Mouse (Mus musculus) myocyte (in vitro differentiated cells): ENCODE measurements at regions not wholly inside any gene's neighbourhood (a gene's known extent, or its start where the extent isn't known, plus 50 kb on each side); places are given as distances from the start of the nearest gene placed in this dataset.

Source experiments
- H3K27me3 ChIP-seq: one replicate; pipeline ENCODE4 v1.6.1; 2011; ENCODE audit not compliant: control insufficient read depth, insufficient read depth, insufficient read length
- H3K36me3 ChIP-seq: one replicate; pipeline ENCODE4 v1.6.1; 2011; ENCODE audit not compliant: control insufficient read depth, insufficient read depth
- H3K4me2 ChIP-seq: one replicate; pipeline ENCODE4 v1.6.1; 2011; ENCODE audit warnings: low read depth, control low read depth
- H3K4me3 ChIP-seq: one replicate; pipeline ENCODE4 v1.5.1; 2011; ENCODE audit warnings: mild to moderate bottlenecking, control low read depth, moderate library complexity
- H3K79me2 ChIP-seq: one replicate; pipeline ENCODE4 v1.6.1; 2011; ENCODE audit not compliant: control insufficient read depth, insufficient read depth
- H3ac ChIP-seq: one replicate; pipeline ENCODE4 v1.6.1; 2011; ENCODE audit not compliant: control insufficient read depth, insufficient read length
- CEBPB ChIP-seq: IDR thresholded peaks from 2 replicates; pipeline ENCODE4 v1.6.1; 2011; ENCODE audit warnings: mild to moderate bottlenecking, moderate library complexity; ENCODE audit not compliant: poor library complexity, insufficient read depth, severe bottlenecking
- E2F4 ChIP-seq: IDR thresholded peaks from one replicate; pipeline ENCODE4 v1.6.1; 2011; ENCODE audit warnings: mild to moderate bottlenecking, control low read depth, moderate library complexity; ENCODE audit not compliant: insufficient read depth
- MAX ChIP-seq: IDR thresholded peaks from one replicate; pipeline ENCODE4 v1.6.1; 2011; ENCODE audit warnings: low read depth, mild to moderate bottlenecking, control low read depth
- MYOD1 ChIP-seq, 3 experiments: IDR thresholded peaks; one replicate each; pipeline ENCODE4 v1.6.1; 2011; ENCODE audit warnings: control low read depth in 2 of 3, low read depth in 2 of 3, mild to moderate bottlenecking in 2 of 3, moderate library complexity in 1 of 3; ENCODE audit not compliant: insufficient read length in 2 of 3, control insufficient read depth in 1 of 3
- MYOG ChIP-seq, 3 experiments: IDR thresholded peaks; one replicate each; pipeline ENCODE4 v1.6.1; 2011; ENCODE audit warnings: control low read depth in 2 of 3, low read depth in 2 of 3, mild to moderate bottlenecking in 2 of 3; ENCODE audit not compliant: insufficient read length in 2 of 3, control insufficient read depth in 1 of 3, insufficient read depth in 1 of 3
- POLR2A ChIP-seq: IDR thresholded peaks from one replicate; pipeline ENCODE4 v1.6.1; 2011; ENCODE audit warnings: low read depth, mild to moderate bottlenecking, control low read depth, moderate library complexity; ENCODE audit not compliant: insufficient read length
- POLR2AphosphoS2 ChIP-seq: IDR thresholded peaks from one replicate; pipeline ENCODE4 v1.6.1; 2011; ENCODE audit warnings: low read depth, control low read depth; ENCODE audit not compliant: insufficient read length
- REST ChIP-seq: IDR thresholded peaks from one replicate; pipeline ENCODE4 v1.6.1; 2011; ENCODE audit warnings: mild to moderate bottlenecking, control low read depth, moderate library complexity; ENCODE audit not compliant: insufficient read depth, insufficient read length
- SRF ChIP-seq: IDR thresholded peaks from one replicate; pipeline ENCODE4 v1.6.1; 2011; ENCODE audit warnings: low read depth; ENCODE audit not compliant: control insufficient read depth, insufficient read length
- TCF12 ChIP-seq: IDR thresholded peaks from one replicate; pipeline ENCODE4 v1.6.1; 2011; ENCODE audit warnings: mild to moderate bottlenecking, control low read depth; ENCODE audit not compliant: poor library complexity, insufficient read depth, severe bottlenecking
- TCF3 ChIP-seq: IDR thresholded peaks from one replicate; pipeline ENCODE4 v1.6.1; 2011; ENCODE audit warnings: low read depth, control low read depth; ENCODE audit not compliant: insufficient read length
- USF1 ChIP-seq: IDR thresholded peaks from one replicate; pipeline ENCODE4 v1.6.1; 2011; ENCODE audit warnings: low read depth, mild to moderate bottlenecking, control low read depth, moderate library complexity

GRCm38 (mm10) chr3:63613652-63614051, 130.0 kb upstream of the Gm34302 start:
- Histone ChIP-seq H3ac (no peak overlapping the region), H3K27me3 (no peaks in the 10 kb centered on the region), H3K79me2 (no peaks in the 10 kb centered on the region), H3K4me2 (no peak overlapping the region), H3K4me3 (no peak overlapping the region), H3K36me3 (no peaks in the 10 kb centered on the region)
- TF ChIP-seq USF1 (no peak), CEBPB (no peak), REST (no peak)

DNA sequence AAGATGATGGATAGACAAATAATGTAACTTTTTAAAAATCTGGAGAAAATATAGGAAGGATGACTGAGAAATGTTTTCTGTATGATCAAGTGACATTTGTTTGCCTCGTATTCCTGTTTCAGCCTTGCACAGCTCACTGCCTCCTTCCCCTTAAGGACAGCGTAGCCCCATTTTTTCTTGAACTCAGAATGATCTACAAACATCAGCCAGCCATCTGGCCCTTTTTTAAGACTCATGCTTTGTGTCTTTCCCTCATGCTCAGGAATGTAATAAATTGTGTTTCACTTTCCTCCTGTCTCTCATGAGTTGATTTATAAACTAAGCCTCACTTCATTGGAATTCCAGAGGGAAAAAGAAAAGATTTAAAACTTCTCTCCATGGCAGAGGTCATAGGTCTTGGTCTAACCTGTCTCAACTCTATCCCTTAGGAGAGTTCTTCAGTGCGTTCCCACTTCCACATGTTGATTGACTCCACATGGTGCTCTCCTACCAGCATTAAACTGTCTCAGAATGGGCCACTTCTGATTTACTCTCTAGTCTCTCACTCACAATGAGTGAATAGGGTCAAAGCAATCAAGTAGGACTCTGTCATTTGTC, 129.2 kb upstream of the Gm34302 start:
- TF ChIP-seq POLR2A, result no peak
- TF ChIP-seq SRF, result no peak
- TF ChIP-seq E2F4, result no peak
- TF ChIP-seq REST, result no peak
- TF ChIP-seq POLR2AphosphoS2, result no peak
- TF ChIP-seq MYOG (IDR thresholded peaks at IDR 0.05; ENCODE audit: control insufficient read depth in 1 of 3, insufficient read depth in 1 of 3, insufficient read length in 2 of 3, low read depth in 2 of 3), result no peak
- TF ChIP-seq TCF3, result no peak
- TF ChIP-seq MYOD1 (IDR thresholded peaks at IDR 0.05; ENCODE audit: control insufficient read depth in 1 of 3, insufficient read length in 2 of 3, low read depth in 2 of 3), result no peak
- no peak for TF ChIP-seq CEBPB
- TF ChIP-seq TCF12, result no peak
- no peak for TF ChIP-seq USF1
- TF ChIP-seq MAX, result no peak
- Histone ChIP-seq H3K79me2 (no peaks in the 10 kb centered on the region), H3ac (no peak overlapping the region), H3K36me3 (no peaks in the 10 kb centered on the region), H3K4me2 (no peak overlapping the region), H3K4me3 (no peak overlapping the region), H3K27me3 (no peaks in the 10 kb centered on the region)

- H3K36me3 ChIP-seq, result no peaks in the 10 kb centered on the region
- TF ChIP-seq TCF3 (no peak), POLR2A (no peak), CEBPB (no peak), MYOG (IDR thresholded peaks at IDR 0.05; ENCODE audit: control insufficient read depth in 1 of 3, insufficient read depth in 1 of 3, insufficient read length in 2 of 3, low read depth in 2 of 3) (no peak), USF1 (no peak), REST (no peak), E2F4 (no peak), MAX (no peak), POLR2AphosphoS2 (no peak), MYOD1 (IDR thresholded peaks at IDR 0.05; ENCODE audit: control insufficient read depth in 1 of 3, insufficient read length in 2 of 3, low read depth in 2 of 3) (no peak), SRF (no peak), TCF12 (no peak)
- H3ac ChIP-seq, result no peak overlapping the region
- no peaks in the 10 kb centered on the region for H3K79me2 ChIP-seq
- H3K4me3 ChIP-seq, result no peak overlapping the region
- H3K27me3 ChIP-seq, result no peaks in the 10 kb centered on the region
- no peak overlapping the region for H3K4me2 ChIP-seq
These were observed 126.6 kb upstream of the Gm34302 start for GRCm38 (mm10) chr3:63610113-63610919.

GRCm38 (mm10) chr3:63609454-63610112, 125.9 kb upstream of the Gm34302 start:
- Histone ChIP-seq H3K36me3 (no peaks in the 10 kb centered on the region), H3ac (no peak overlapping the region), H3K4me3 (no peak overlapping the region)

More at GRCm38 (mm10) chr3:63609454-63610112, 125.9 kb upstream of the Gm34302 start:
- Histone ChIP-seq H3K4me2 (no peak overlapping the region), H3K27me3 (no peaks in the 10 kb centered on the region), H3K79me2 (no peaks in the 10 kb centered on the region)
- TF ChIP-seq USF1 (no peak), TCF12 (no peak), MYOG (IDR thresholded peaks at IDR 0.05; ENCODE audit: control insufficient read depth in 1 of 3, insufficient read depth in 1 of 3, insufficient read length in 2 of 3, low read depth in 2 of 3) (no peak), MYOD1 (IDR thresholded peaks at IDR 0.05; ENCODE audit: control insufficient read depth in 1 of 3, insufficient read length in 2 of 3, low read depth in 2 of 3) (no peak), REST (no peak), CEBPB (no peak), SRF (no peak), POLR2A (no peak), MAX (no peak), TCF3 (no peak), E2F4 (no peak), POLR2AphosphoS2 (no peak)
